Mouse (Mus musculus) adipocyte (in vitro differentiated cells): ENCODE data around the gene Gm21863.
"Not testable (repeated sequence)": the region's sequence is repeated elsewhere in the genome, so short reads cannot be mapped to it uniquely, and the experiment has no call there.

Experiments
- DNase-seq: peaks from one replicate; pipeline ENCODE4 v3.0.0-alpha.2; 2016; ENCODE audit warnings: low spot score

Gene Gm21863

DNA sequence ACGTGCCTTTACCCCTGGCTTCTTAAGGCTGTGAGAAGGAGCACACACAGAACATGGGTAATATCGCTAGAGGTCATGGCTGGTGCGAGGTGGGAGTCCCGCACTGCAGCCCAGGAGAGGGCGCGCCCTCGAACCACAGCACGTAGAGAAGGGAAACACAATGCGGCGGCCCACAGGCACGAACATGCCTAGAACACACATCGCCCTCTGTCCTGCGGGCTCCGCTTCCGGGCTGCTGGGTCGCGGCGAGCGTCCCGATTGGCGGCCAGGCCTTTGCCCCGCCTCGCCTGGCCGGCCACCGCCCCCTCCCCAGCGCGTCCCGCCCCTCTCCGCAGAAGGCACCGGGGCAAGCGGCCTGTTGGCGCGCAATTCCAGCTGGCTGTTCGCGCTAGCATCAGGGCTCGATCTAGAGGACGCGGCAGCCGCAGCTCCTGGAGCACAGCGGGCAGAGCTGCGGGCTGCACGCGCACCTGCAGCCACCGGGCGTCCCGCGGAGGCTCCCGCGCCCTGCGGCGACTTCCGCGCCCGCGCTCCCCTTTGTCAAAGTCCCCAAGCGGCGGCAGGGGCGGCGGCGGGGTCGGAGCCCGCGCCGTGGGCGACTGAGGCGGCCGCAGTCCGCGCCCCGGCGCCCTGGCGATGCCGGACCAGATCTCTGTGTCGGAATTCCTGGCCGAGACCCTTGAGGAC lies at the start of gene Gm21863:
Gm21863 (plus strand) TSS at position 637 of the 687 bp plus-strand sequence.
- not testable (repeated sequence) for DNase-seq

- DNase-seq: peak; percentile 41
These were observed 26.3 kb upstream of the Gm21863 start for GRCm38 (mm10) chr12:19928049-19928448.
